In genomic region chr1:91912227-91913119, GRCm38 (mm10) we compare ENCODE assay signal across 11 mouse cellular contexts.
A peak's percentile ranks its signal among the peaks of the same experiment; 100 is the strongest.
DNase-seq lines count a peak whose midpoint lies in the region; ATAC-seq lines count a peak whose summit lies in the region.
"Had no signal": no experiment of that assay in that cellular context is flagged by ENCODE, and none has a peak within 500 bp of the region (broad histone marks: within the 10 kb centered on the region; RNA-seq: fewer than 3 reads in every experiment).

No protein-coding gene starts in this region.

- no peaks in the 10 kb centered on the region for H3K36me3 ChIP-seq in kidney, embryonic 15.5 days

- H3K27ac ChIP-seq in kidney, embryonic 15.5 days = peak overlapping the region; percentile 66

- H3K9me3 ChIP-seq in kidney, embryonic 15.5 days (replicated peaks) = no peaks in the 10 kb centered on the region

- H3K4me2 ChIP-seq in kidney, embryonic 15.5 days = no peak overlapping the region

- 51% methylated on average over 10 of the region's 10 CpGs for WGBS in kidney, embryonic 15.5 days

- no peak overlapping the region for H3K4me3 ChIP-seq in kidney, embryonic 15.5 days (replicated peaks)

- H3K4me1 ChIP-seq in kidney, embryonic 15.5 days = peaks cover 35% of the 10 kb centered on the region

- H3K27me3 ChIP-seq in kidney, embryonic 15.5 days = 0 out of 2 replicates have a peak, but pooled peaks cover 3% of the 10 kb centered on the region

- intact Hi-C loops in heart, postnatal 10 days (cut with DNase I) = loop anchor here (5.0 to 10.0 kb wide), 3 partner anchors 55 to 702 kb away; partner anchors contain the start of gene Olfr12

- H3K9ac ChIP-seq in kidney, embryonic 15.5 days = no peak overlapping the region

- ATAC-seq in kidney, embryonic 15.5 days (replicated peaks; ENCODE audit: low FRiP score) = peak; percentile 31
- ATAC-seq: hindbrain, embryonic 16.5 days had no signal

- DNase-seq in kidney, adult 18-20 months = no peak
- DNase-seq in urinary bladder, postnatal 14 days (ENCODE audit: low spot score) = peak; percentile 41
- no peak for DNase-seq in urinary bladder, adult 2 months (ENCODE audit: low spot score)
- DNase-seq in heart, postnatal 10 days = peak; percentile 62 to 69
- no peak for DNase-seq in right cerebral cortex, adult 18-20 months
- no peak for DNase-seq in left cerebral cortex, adult 9 months (ENCODE audit: low spot score in 2 of 2)
- DNase-seq: cerebellum, postnatal 25 days; left cerebral cortex, postnatal 4 days; spleen, adult 18-20 months had no signal

Comparison
In these comparisons a context has a peak if more than half of its experiments do, and no peak if none do; other contexts are left out.
1. DNase-seq: peak in urinary bladder, postnatal 14 days (single experiment) and heart, postnatal 10 days (2 of 2); none in kidney, adult 18-20 months (single experiment), urinary bladder, adult 2 months (single experiment), right cerebral cortex, adult 18-20 months (single experiment) and left cerebral cortex, adult 9 months (0 of 2).